Mouse (Mus musculus): ENCODE data around the gene Grrp1. TPM values are rescaled to one million over a fixed set of nuclear protein-coding genes. Genes with fewer than 3 reads are reported as not detected.
"Not testable (repeated sequence)": the region's sequence is repeated elsewhere in the genome, so short reads cannot be mapped to it uniquely, and the experiment has no call there.

The Grrp1 gene
- 10.1 and 11.6 TPM in 2 replicates for polyA plus RNA-seq (2014; fragmentation: Nextera tagmentation; extraction: Ambion mirVana)

DNA sequence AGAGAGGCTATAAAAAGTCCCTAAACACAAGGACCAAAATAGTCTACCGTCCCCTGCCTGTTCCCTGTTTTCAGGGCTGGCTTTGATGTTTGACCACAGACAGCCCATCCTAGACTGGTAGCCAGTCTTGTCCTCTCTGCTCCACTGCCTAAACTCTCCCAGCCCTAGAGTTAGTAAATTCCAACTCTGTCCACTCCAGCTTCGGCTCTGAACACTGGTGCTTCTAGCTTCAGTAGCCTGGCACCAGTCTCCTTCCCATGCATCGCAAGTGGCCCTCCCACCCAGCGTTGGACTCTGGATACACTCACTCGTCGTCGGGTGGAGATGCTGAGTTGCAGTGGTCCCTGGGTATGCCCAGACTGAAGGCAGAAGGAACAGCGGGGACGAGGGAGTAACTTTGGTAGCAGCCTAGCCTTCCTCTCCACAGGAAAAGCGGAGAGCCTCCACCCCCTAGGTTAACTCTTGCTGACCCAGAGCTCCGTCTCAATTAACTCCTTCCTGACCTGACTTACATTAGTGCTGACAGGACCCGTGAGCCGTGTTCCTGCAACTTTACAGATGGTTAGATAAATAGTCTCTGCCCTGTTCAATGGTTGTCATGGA lies at the start of gene Grrp1:
Grrp1 (minus strand) TSS at position 385 of the 603 bp plus-strand sequence.
- H3K36me3 ChIP-seq (ENCODE audit: control insufficient read depth, insufficient read depth, low read length) = no peaks in the 10 kb centered on the region
- H3K27ac ChIP-seq (ENCODE audit: low read depth, low read length) = no peak within 1 kb of the TSS; the same call in 1 of the 2 replicates
- H3K9me3 ChIP-seq (replicated peaks; ENCODE audit: control insufficient read depth, low read length) = no peaks in the 10 kb centered on the region
- peaks cover 63% of the 10 kb centered on the region for H3K27me3 ChIP-seq (replicated peaks; ENCODE audit: control insufficient read depth, insufficient read depth, low read length)
- H3K9ac ChIP-seq (ENCODE audit: low read length) = peak within 1 kb of the TSS; percentile 25; the same call in 1 of the 2 replicates
- DNase-seq (ENCODE audit: low spot score) (no peak), ATAC-seq (no peak)
- WGBS = 2% methylated on average over 13 of the region's 13 CpGs
- peaks cover 10% of the 10 kb centered on the region for H3K4me1 ChIP-seq (ENCODE audit: control insufficient read depth, insufficient read depth, low read length)
- 0 out of 2 replicates have a peak within 1 kb of the TSS, but pooled peaks have one; percentile 9 for H3K4me2 ChIP-seq (ENCODE audit: low read length)
- 0 out of 2 replicates have a peak within 1 kb of the TSS, but pooled peaks have one; percentile 46 for H3K4me3 ChIP-seq (ENCODE audit: low read depth, low read length)

DNA sequence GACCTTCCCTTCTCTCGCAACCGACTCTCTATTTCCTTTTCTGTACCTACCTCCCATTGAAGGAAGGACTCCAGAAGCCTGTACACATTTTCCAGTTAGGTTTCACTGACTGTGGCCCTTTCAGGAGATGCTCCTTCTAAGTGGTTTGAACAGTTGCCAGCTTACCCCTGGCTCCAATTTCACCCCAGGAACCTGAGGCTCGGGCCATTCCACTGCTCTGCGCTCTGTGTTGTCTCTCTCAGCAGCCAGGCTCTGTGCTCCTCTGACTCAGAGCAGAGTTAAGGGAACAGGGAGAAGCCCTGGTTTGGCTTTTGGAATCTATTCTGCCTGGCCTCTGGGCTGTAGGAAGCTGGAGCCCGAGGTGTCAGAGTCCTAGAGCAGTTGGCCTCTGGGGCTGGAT lies 48.2 kb upstream of the Grrp1 start:
- 78% methylated on average over 5 of the region's 5 CpGs for WGBS
- H3K4me1 ChIP-seq (ENCODE audit: control insufficient read depth, insufficient read depth, low read length) = no peaks in the 10 kb centered on the region
- no peaks in the 10 kb centered on the region for H3K9me3 ChIP-seq (replicated peaks; ENCODE audit: control insufficient read depth, low read length)
- H3K9ac ChIP-seq (ENCODE audit: low read length) = no peak overlapping the region
- H3K4me2 ChIP-seq (ENCODE audit: low read length) = no peak overlapping the region
- H3K4me3 ChIP-seq (ENCODE audit: low read depth, low read length) = no peak overlapping the region
- no peaks in the 10 kb centered on the region for H3K27me3 ChIP-seq (replicated peaks; ENCODE audit: control insufficient read depth, insufficient read depth, low read length)
- ATAC-seq (no peak), DNase-seq (ENCODE audit: low spot score) (no peak)
- H3K36me3 ChIP-seq (ENCODE audit: control insufficient read depth, insufficient read depth, low read length) = no peaks in the 10 kb centered on the region
- H3K27ac ChIP-seq (ENCODE audit: low read depth, low read length) = no peak overlapping the region

DNA sequence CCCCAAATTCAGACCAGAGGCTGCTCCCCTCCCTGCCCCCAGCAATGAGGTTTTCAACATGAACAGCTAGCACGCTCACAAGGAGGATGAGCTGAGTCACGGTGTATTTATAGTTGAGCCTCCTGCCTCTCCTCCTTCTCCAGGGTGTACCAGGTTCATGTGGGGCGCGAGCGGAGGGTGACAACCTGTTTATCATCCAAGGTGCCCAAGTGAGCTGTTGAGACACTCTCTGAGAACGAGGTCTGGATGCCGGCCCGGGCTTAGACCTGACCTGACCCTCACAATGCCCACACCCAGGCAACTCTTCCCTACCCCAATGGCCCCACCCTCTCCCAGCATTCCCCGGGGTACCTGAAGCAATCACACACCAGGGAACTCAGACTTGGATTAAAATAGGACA lies 46.4 kb upstream of the Grrp1 start:
- H3K9me3 ChIP-seq (replicated peaks; ENCODE audit: control insufficient read depth, low read length) = no peaks in the 10 kb centered on the region
- no peak for DNase-seq (ENCODE audit: low spot score)
- no peak overlapping the region for H3K27ac ChIP-seq (ENCODE audit: low read depth, low read length)
- H3K4me2 ChIP-seq (ENCODE audit: low read length) = no peak overlapping the region
- no peak overlapping the region for H3K4me3 ChIP-seq (ENCODE audit: low read depth, low read length)
- no peaks in the 10 kb centered on the region for H3K27me3 ChIP-seq (replicated peaks; ENCODE audit: control insufficient read depth, insufficient read depth, low read length)
- H3K9ac ChIP-seq (ENCODE audit: low read length) = no peak overlapping the region
- no peaks in the 10 kb centered on the region for H3K36me3 ChIP-seq (ENCODE audit: control insufficient read depth, insufficient read depth, low read length)
- no peaks in the 10 kb centered on the region for H3K4me1 ChIP-seq (ENCODE audit: control insufficient read depth, insufficient read depth, low read length)
- 83% methylated on average over 9 of the region's 9 CpGs for WGBS
- no peak for ATAC-seq

DNA sequence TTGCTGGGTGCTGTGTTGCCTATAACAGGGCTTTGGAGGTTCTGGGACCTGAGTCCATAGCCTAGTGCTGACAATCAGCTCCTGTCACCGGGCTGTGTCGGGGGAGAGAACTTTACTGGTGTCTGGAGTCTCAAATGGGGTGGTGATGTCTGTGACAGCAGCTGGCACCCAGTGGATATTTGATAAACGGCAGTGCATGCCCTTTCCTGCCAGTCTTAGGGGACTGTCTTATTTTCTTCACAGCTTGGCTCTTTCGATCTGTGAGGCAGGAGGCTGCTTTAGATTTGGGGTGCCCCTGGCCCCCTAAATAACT lies 45.5 kb upstream of the Grrp1 start:
- Histone ChIP-seq H3K36me3 (ENCODE audit: control insufficient read depth, insufficient read depth, low read length) (no peaks in the 10 kb centered on the region), H3K4me2 (ENCODE audit: low read length) (no peak overlapping the region), H3K4me1 (ENCODE audit: control insufficient read depth, insufficient read depth, low read length) (no peaks in the 10 kb centered on the region), H3K9ac (ENCODE audit: low read length) (no peak overlapping the region), H3K27me3 (replicated peaks; ENCODE audit: control insufficient read depth, insufficient read depth, low read length) (no peaks in the 10 kb centered on the region), H3K4me3 (ENCODE audit: low read depth, low read length) (no peak overlapping the region), H3K27ac (ENCODE audit: low read depth, low read length) (no peak overlapping the region), H3K9me3 (replicated peaks; ENCODE audit: control insufficient read depth, low read length) (no peaks in the 10 kb centered on the region)
- ATAC-seq (no peak), DNase-seq (ENCODE audit: low spot score) (no peak)
- 79% methylated on average over 4 of the region's 4 CpGs for WGBS

DNA sequence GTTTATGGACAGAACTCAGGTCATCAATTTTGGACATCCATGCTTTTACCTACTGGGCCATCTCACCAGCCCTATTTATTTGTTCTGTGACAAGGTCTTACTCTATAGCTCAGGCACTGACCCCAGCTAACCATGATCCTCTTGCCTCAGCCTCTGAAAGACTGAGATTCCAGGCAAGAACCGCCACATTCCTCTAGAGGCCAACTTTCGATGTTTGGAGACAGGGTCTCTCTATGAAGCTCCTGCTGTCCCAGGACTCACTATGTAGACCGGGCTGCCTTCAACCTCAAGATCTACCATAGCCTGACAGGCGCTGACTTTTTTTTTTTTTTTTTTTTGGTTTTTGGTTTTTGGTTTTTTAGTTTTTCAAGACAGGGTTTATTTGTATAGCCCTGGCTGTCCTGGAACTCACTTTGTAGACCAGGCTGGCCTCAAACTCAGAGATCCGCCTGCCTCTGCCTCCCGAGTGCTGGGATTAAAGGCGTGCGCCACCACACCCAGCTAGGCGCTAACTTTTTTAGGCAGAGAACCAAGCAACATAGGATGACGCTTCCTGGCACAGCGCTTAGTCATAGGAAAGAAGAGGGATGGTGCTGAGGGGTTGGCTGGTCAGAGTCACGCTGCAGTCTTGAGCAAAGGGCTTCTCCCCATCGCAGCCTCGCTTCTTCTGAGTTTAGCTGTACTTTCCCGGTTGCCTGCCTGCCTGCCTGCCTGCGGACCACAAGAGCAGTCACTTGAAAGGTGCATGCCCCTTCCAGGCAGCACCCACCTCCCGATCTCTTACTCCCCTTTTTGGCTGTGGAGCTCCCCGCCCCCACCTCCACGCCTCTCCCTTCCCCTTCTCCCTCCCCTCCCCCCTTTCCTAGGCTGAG lies 45.0 kb upstream of the Grrp1 start:
- H3K9me3 ChIP-seq (replicated peaks; ENCODE audit: control insufficient read depth, low read length) = no peaks in the 10 kb centered on the region
- no peaks in the 10 kb centered on the region for H3K36me3 ChIP-seq (ENCODE audit: control insufficient read depth, insufficient read depth, low read length)
- ATAC-seq (no peak), DNase-seq (ENCODE audit: low spot score) (no peak)
- no peak overlapping the region for H3K9ac ChIP-seq (ENCODE audit: low read length)
- H3K27ac ChIP-seq (ENCODE audit: low read depth, low read length) = no peak overlapping the region
- no peak overlapping the region for H3K4me3 ChIP-seq (ENCODE audit: low read depth, low read length)
- WGBS = 76% methylated on average over 19 of the region's 19 CpGs
- H3K4me1 ChIP-seq (ENCODE audit: control insufficient read depth, insufficient read depth, low read length) = no peaks in the 10 kb centered on the region
- no peak overlapping the region for H3K4me2 ChIP-seq (ENCODE audit: low read length)
- H3K27me3 ChIP-seq (replicated peaks; ENCODE audit: control insufficient read depth, insufficient read depth, low read length) = no peaks in the 10 kb centered on the region

DNA sequence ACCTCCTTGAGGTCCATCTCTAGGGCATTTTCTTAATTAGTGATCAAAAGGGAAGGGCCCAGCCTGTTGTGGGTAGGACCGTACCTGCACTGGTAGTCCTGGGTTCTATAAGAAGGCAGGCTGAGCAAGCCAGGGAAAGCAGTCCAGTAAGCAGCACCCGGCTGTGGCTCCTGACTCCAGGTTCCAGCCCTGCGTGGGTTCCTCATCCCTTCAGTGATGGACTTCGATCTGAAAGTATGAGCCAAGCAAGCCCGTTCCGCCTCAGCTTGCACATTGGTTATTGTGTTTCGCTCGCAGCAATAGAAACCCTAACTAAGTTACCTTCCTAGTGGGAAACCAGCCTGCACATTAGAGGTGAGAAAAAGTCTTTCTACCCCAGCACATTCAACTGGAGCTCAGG lies 43.5 kb upstream of the Grrp1 start:
- Histone ChIP-seq H3K4me2 (ENCODE audit: low read length) (no peak overlapping the region), H3K27me3 (replicated peaks; ENCODE audit: control insufficient read depth, insufficient read depth, low read length) (no peaks in the 10 kb centered on the region), H3K9ac (ENCODE audit: low read length) (no peak overlapping the region), H3K36me3 (ENCODE audit: control insufficient read depth, insufficient read depth, low read length) (no peaks in the 10 kb centered on the region), H3K27ac (ENCODE audit: low read depth, low read length) (no peak overlapping the region), H3K9me3 (replicated peaks; ENCODE audit: control insufficient read depth, low read length) (no peaks in the 10 kb centered on the region), H3K4me1 (ENCODE audit: control insufficient read depth, insufficient read depth, low read length) (no peaks in the 10 kb centered on the region), H3K4me3 (ENCODE audit: low read depth, low read length) (no peak overlapping the region)
- DNase-seq (ENCODE audit: low spot score) (no peak), ATAC-seq (no peak)
- WGBS = 95% methylated on average over 8 of the region's 8 CpGs

DNA sequence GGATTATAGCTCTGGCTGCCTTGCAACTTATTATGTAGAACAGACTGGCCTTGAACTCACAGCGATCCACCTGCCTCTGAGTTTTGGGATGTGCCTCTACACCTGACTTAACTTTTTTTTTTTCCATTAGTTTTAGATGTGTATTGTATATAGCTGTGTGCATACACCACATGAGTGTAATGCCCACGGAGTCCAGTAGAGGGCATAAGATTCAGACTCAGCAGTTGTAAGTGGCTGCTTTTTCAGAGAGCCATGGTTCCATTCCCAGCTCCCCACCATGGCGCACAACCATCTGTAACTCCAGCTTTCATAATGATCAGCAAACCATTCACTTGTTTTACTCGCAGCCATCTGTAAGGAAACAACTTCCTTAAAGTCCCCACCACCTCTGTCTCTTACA lies 42.6 kb upstream of the Grrp1 start:
- Histone ChIP-seq H3K4me2 (ENCODE audit: low read length) (no peak overlapping the region), H3K9me3 (replicated peaks; ENCODE audit: control insufficient read depth, low read length) (no peaks in the 10 kb centered on the region), H3K36me3 (ENCODE audit: control insufficient read depth, insufficient read depth, low read length) (no peaks in the 10 kb centered on the region), H3K27ac (ENCODE audit: low read depth, low read length) (no peak overlapping the region), H3K9ac (ENCODE audit: low read length) (no peak overlapping the region), H3K4me1 (ENCODE audit: control insufficient read depth, insufficient read depth, low read length) (no peaks in the 10 kb centered on the region), H3K27me3 (replicated peaks; ENCODE audit: control insufficient read depth, insufficient read depth, low read length) (no peaks in the 10 kb centered on the region), H3K4me3 (ENCODE audit: low read depth, low read length) (no peak overlapping the region)
- ATAC-seq (no peak), DNase-seq (ENCODE audit: low spot score) (no peak)
- WGBS = 96% methylated on average over 4 of the region's 4 CpGs

DNA sequence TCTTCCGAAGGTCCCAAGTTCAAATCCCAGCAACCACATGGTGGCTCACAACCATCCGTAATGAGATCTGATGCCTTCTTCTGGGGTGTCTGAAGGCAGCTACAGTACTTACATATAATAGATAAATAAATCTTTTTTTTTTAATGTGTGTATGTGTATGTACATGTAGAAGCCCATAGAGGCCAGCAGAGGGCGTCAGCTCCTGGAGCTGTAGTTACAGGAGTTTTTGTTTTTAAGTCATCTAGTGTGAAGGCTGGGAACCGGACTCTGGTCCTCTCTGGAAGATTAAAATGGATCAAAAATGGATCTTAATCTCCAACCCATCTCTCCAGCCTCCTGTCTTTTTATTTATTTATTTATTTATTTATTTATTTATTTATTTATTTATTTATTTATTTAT lies 42.2 kb upstream of the Grrp1 start:
- not testable (repeated sequence) for H3K9me3 ChIP-seq (replicated peaks; ENCODE audit: control insufficient read depth, low read length); DNase-seq (ENCODE audit: low spot score); ATAC-seq; H3K4me3 ChIP-seq (ENCODE audit: low read depth, low read length); H3K9ac ChIP-seq (ENCODE audit: low read length); H3K27me3 ChIP-seq (replicated peaks; ENCODE audit: control insufficient read depth, insufficient read depth, low read length); H3K4me1 ChIP-seq (ENCODE audit: control insufficient read depth, insufficient read depth, low read length); H3K27ac ChIP-seq (ENCODE audit: low read depth, low read length); H3K36me3 ChIP-seq (ENCODE audit: control insufficient read depth, insufficient read depth, low read length); H3K4me2 ChIP-seq (ENCODE audit: low read length)
- WGBS = 84% methylated on average over 4 of the region's 4 CpGs

DNA sequence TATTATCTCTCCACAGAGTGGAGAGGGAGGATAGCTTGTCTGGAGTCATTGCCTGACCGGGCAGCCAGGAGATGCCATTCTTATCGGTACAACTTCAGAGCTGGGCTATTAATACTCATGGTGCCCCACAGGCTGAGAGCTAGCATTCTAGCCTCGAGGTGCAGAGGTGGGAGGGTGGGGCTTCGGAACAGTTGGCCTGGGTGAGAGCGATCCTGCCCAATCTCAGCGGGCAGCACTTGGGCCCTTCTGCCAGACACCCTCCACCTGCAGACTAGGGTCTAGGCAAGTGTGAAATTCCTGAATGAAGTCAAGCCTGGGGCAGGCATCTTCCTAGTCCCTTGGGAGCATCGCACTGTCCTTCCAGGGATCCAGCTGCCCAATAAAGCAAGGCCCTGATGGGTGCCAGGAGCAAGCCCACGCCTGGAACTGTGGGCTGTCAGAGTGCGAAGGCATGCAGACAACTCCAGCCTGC lies 39.8 kb upstream of the Grrp1 start:
- H3K36me3 ChIP-seq (ENCODE audit: control insufficient read depth, insufficient read depth, low read length) = no peaks in the 10 kb centered on the region
- WGBS = 79% methylated on average over 9 of the region's 9 CpGs
- DNase-seq (ENCODE audit: low spot score) (no peak), ATAC-seq (no peak)
- H3K9ac ChIP-seq (ENCODE audit: low read length) = no peak overlapping the region
- no peak overlapping the region for H3K4me3 ChIP-seq (ENCODE audit: low read depth, low read length)
- H3K4me2 ChIP-seq (ENCODE audit: low read length) = no peak overlapping the region
- no peaks in the 10 kb centered on the region for H3K27me3 ChIP-seq (replicated peaks; ENCODE audit: control insufficient read depth, insufficient read depth, low read length)
- H3K4me1 ChIP-seq (ENCODE audit: control insufficient read depth, insufficient read depth, low read length) = no peaks in the 10 kb centered on the region
- no peak overlapping the region for H3K27ac ChIP-seq (ENCODE audit: low read depth, low read length)
- no peaks in the 10 kb centered on the region for H3K9me3 ChIP-seq (replicated peaks; ENCODE audit: control insufficient read depth, low read length)

All from forebrain, embryonic 14.5 days (tissue).